Mouse (Mus musculus) heart, adult 2 months (tissue): Measurements from ENCODE around the gene Tnfsf9.

Experiments used
- CTCF ChIP-seq: fragments of 200-600 bp; IDR thresholded peaks from 2 replicates; pipeline ENCODE4 v1.8.1; 2022; ENCODE audit warnings: antibody characterized with exemption, mild to moderate bottlenecking, moderate library complexity
- EP300 ChIP-seq: fragments of 200-500 bp; IDR thresholded peaks from 2 replicates; pipeline ENCODE4 v1.6.1; 2011; ENCODE audit warnings: low read depth, low read length, control low read depth; ENCODE audit not compliant: insufficient read depth
- POLR2A ChIP-seq: fragments of 200-500 bp; IDR thresholded peaks from 2 replicates; pipeline ENCODE4 v1.6.1; 2011; ENCODE audit warnings: mild to moderate bottlenecking, low read depth, low read length, control low read depth; ENCODE audit not compliant: insufficient read depth

- TF ChIP-seq POLR2A (no peak), CTCF (no peak), EP300 (no peak)
Observed at GRCm38 (mm10) chr17:57061069-57061468, 44.1 kb upstream of the Tnfsf9 start.
